Mouse (Mus musculus): ENCODE measurements at regions not wholly inside any gene's neighbourhood (a gene's known extent, or its start where the extent isn't known, plus 50 kb on each side); places are given as distances from the start of the nearest gene placed in this dataset.

- no peak for DNase-seq (ENCODE audit: low spot score)
Measured at GRCm38 (mm10) chr4:21616116-21616515, 69.6 kb downstream of the Prdm13 start.

DNA sequence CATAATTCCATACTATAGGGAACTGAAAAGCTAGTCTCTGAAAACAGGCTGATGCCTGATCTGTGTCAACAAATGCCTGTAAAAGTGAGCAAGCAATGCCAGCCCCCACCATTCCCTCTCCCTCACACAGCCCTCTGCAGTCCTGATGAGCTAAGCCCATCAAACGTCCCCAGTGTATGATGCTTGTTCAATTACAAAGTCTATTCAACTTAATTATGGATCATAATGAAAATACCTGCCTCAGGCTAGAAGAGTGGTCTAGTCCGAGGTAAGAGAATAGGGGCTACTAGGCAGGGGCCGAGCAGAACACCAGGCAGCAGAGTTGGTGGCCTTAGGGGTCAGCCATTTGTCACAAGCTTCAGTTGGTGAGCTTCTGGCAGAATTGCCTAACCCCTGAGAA is 71.3 kb downstream of the Prdm13 start:
- DNase-seq (ENCODE audit: low spot score), result no peak

GRCm38 (mm10) chr4:21611531-21612282 is 74.1 kb downstream of the Prdm13 start:
- DNase-seq (ENCODE audit: low spot score), result no peak

DNA sequence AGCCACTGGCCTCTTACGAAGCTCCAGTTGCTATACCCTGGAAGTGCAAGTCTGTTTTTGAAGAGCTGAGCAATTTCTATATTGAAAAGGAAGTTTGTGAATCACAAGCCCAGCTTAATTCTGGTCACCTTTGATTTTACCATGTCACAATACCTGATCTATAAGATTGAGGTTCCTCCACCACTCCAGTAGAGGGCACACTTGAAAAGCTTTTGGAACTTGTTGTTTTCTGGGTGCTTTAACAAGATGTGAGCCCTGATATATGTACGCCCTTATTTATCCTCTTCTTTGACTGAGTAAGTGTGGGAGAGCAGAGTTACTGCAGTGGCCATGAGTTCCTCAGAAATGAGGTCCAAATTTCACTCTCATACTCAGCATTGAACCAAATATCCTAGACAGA is 87.7 kb downstream of the Prdm13 start:
- DNase-seq (ENCODE audit: low spot score), result no peak

GRCm38 (mm10) chr4:21547771-21548170 is 138.0 kb downstream of the Prdm13 start:
- DNase-seq (ENCODE audit: low spot score), result no peak

- no peak for DNase-seq (ENCODE audit: low spot score)
Measured at GRCm38 (mm10) chr4:21539583-21539982, 146.2 kb downstream of the Prdm13 start.

- DNase-seq (ENCODE audit: low spot score), result peak; percentile 13
Measured at GRCm38 (mm10) chr4:21535973-21536372, 149.8 kb downstream of the Prdm13 start.

DNA sequence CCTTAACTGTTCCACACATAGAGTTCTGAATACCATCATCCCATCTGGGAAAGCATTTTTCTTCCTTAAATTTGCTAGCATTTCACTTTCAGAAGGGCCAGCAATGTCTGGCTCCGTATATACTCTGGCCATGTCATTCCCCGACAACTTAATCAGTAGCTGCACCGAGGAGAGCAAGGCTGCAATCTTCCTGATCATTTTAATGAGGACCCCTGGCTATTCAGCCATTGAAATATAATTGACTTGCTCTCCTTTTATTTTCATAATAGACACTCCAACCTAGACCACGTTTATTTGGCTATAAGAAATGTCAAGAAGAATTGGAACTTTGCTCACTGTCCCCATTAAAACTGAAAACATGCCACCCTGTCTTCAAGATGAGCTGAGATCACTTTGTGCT is 153.6 kb downstream of the Prdm13 start:
- no peak for DNase-seq (ENCODE audit: low spot score)

Data from MN1 (cell line).